Mouse (Mus musculus): ENCODE results near the gene Kcnk7. TPM values are rescaled to one million over a fixed set of nuclear protein-coding genes. Genes with fewer than 3 reads are reported as not detected.

Gene Kcnk7
- total RNA-seq, 2 experiments from 2014 or later, result not detected

DNA sequence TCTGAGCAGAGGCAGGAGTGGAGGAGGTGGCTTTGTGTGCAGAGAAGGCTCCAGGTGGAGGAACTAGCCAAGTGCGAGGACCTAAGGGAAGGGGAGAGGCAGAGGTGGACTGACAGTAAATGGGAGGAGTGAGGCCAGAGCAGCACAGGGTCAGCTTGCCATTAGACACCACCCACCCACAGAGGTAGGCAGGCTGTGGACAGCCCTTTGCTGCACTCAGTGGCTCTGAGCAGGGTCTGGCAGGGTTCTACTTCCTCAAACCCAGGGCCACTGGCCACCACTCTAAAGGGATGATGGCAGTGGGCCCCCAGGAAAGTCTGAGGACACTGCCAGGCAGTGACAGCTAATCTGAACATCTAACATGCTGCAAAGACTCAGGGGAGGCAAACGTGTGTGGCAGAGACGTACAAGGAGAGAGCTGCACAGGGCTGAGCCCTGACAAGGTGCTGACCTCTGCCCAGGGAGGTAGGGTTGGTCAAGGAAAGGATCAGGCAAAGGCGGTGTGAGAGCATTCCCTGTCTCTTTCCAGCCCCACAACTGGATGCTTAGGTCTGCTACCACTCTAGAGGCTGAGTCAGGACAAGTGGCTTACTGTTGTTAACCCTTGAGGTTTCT is 19.9 kb downstream of the Kcnk7 start:
- DNase-seq (ENCODE audit: extremely low spot score in 1 of 2, low spot score in 1 of 2), result no peak

- no peak for DNase-seq (ENCODE audit: extremely low spot score in 1 of 2, low spot score in 1 of 2)
Observed at GRCm38 (mm10) chr19:5724549-5724941, 20.4 kb downstream of the Kcnk7 start.

DNA sequence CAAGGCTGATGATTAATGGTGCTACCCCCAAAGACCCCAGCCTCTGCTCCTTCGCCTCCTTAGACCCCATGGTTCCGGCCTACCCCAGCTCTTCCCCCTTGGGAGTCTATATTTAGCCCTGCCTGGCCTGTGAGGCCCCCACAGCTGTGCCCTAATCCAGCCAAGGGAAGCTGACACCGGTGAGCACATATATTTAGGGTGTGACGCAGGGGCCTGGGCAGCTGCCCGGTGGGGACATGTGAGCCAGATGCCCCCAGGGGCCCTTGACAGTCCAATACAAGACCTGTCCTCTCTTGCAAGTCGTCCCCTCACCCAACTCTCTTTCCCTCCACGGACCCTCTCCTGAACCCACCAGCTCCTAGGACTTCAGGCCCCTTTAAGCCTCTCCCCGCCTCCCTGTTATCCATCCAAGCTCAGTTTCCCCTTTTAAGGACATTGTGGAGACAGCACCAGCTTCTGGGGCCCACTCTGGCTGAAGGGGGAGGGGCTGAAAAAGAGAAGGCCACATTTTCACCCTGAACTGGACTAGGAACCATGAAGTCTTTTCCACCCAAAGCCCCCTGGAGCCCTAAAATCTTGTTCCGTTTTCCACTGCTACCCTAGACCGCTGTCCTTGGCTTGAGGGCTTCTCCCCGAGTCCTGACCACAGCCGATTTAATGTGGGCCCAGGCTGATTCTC is 21.0 kb downstream of the Kcnk7 start:
- DNase-seq (ENCODE audit: extremely low spot score in 1 of 2, low spot score in 1 of 2), result no peak

- DNase-seq (ENCODE audit: extremely low spot score in 1 of 2, low spot score in 1 of 2), result no peak
Observed at GRCm38 (mm10) chr19:5725767-5726515, 21.8 kb downstream of the Kcnk7 start, which contains the start of gene Ehbp1l1. TSS of gene Ehbp1l1 (minus strand) at chr19:5726317.

DNA sequence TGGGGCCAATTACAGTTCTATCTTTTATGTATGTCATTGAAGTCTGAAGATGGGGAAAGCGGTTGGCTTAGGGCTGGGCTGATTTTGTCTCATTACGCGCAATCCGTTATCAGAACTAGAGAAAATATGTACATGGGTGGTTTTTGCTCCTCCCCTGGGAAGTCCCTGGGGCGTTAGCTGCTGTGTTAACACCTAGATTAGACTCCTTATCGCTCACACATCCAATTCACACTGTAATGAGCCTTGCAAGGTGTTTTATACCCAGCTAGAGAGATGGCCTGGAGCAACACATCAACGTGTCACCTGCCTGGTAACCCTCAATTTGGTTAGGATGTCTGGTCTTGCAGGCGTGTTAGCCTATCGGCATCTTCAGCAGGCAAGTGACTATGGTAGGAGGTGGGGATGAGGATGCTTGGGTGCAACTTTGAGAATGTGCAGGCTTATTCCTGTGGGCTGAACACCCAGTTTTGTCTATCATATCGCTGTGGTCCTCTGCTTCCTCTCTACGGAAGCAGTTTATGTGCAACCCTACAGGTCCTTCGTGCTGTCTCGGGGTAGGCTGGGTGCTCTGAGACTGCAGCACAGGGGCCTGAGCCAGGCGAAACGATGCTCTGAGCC is 22.9 kb downstream of the Kcnk7 start:
- DNase-seq (ENCODE audit: extremely low spot score in 1 of 2, low spot score in 1 of 2), result no peak

- peak; percentile 88 to 98 for DNase-seq (ENCODE audit: extremely low spot score in 1 of 2, low spot score in 1 of 2)
Observed at GRCm38 (mm10) chr19:5727701-5728100, 23.5 kb downstream of the Kcnk7 start.

DNA sequence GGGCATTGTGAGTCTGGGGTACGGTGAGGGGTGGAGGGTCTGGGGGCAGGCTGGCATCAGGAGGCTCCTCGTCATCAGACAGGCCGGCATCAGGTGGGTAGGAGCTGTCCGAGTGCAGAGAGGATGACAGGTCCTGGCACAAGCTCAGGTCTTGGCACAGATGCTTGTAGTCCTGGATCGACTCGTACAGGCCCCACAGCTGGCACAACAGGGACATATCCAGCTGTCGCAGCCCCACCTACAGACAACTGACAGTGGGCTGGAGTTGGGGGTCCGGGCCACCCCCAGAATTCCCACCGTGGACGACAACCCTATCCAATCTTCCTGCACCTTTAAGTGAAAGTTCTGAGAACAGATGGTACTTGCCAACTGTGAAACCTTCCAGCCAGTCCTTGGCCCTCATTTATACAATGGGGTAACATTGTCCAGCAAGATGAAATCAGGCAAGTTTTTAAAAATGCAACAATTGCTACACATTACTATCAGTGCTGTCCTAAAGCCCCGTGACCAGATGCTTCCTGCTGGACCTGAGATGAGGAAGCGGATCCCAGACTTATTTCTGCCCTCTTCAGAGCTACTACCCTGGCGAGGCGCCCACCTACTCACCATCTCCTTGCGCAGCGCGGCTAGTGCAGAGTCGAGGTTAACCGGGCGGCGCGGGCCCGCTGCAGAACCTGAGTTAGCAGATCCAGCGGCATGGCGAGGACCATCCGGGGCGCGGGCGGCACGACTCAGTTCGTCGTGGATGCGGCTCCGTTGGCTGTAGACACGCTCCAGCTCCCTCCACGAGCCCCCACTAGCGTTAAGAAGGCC is 24.7 kb downstream of the Kcnk7 start:
- peak in 1 of 2 experiments; percentile 57 for DNase-seq (ENCODE audit: extremely low spot score in 1 of 2, low spot score in 1 of 2)

DNA sequence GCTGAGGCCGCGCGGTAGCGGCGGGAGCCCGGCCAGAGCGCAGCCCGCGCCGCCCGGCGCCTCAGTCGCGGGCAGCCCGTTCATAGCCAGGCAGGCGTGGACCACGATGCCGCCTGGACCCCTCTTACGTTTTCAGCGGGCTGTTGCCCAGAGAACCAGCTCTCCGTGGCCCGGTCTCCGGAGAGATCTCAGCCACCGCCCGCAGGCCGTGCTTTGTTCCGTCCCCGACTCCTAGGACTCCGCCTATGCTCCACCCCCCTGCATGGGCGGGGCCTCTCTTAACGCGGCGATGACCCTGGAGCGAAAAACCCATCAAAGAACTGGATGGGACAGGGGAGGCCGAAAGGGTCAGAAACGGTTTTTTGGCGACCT is 25.3 kb downstream of the Kcnk7 start, which contains the start of gene Fam89b:
Gene Fam89b (minus strand): TSS at position 210 of the 372 bp plus-strand sequence.
- peak; percentile 66 to 78 for DNase-seq (ENCODE audit: extremely low spot score in 1 of 2, low spot score in 1 of 2)

GRCm38 (mm10) chr19:5730314-5731186 is 26.4 kb downstream of the Kcnk7 start:
- DNase-seq (ENCODE audit: extremely low spot score in 1 of 2, low spot score in 1 of 2), result no peak

DNA sequence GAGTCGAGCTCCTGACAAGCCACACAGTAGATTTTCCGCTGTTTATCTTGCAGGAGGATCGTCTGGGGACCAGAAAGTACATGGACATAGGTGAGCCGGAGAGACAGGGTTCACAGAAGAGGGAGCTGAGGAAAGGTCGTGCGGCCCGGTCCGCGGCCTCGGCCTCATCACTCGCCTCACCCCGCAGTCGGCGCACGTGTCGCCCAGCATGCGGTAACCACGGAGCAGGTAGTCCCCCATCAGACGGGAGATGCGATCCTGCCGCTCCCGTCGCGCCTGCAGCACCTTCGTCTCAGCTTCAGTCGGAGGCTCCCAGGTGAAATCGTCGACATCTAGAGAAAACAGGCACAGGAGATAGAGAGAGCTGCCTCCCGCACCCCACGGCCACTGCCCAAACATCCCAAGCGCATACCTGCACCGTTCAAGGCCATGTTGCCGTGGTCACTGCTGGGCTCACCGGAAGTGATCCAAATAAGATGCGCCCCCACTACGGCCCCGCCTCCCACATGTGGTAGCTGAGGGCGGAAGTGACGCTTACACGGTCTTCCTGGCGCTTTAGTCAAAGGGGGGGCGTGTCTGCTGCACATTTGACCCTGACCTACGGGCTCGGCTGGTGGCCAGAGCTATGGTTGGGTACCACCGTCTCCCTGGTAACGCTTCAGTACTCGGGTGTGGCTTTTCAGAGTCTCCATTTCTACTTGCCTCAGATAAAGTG is 27.3 kb downstream of the Kcnk7 start:
- peak; percentile 80 to 85 for DNase-seq (ENCODE audit: extremely low spot score in 1 of 2, low spot score in 1 of 2)

- no peak for DNase-seq (ENCODE audit: extremely low spot score in 1 of 2, low spot score in 1 of 2)
Observed at GRCm38 (mm10) chr19:5734325-5734724, 30.2 kb downstream of the Kcnk7 start.

- DNase-seq (ENCODE audit: extremely low spot score in 1 of 2, low spot score in 1 of 2), result no peak
Observed at GRCm38 (mm10) chr19:5739446-5739845, 35.3 kb downstream of the Kcnk7 start.

DNA sequence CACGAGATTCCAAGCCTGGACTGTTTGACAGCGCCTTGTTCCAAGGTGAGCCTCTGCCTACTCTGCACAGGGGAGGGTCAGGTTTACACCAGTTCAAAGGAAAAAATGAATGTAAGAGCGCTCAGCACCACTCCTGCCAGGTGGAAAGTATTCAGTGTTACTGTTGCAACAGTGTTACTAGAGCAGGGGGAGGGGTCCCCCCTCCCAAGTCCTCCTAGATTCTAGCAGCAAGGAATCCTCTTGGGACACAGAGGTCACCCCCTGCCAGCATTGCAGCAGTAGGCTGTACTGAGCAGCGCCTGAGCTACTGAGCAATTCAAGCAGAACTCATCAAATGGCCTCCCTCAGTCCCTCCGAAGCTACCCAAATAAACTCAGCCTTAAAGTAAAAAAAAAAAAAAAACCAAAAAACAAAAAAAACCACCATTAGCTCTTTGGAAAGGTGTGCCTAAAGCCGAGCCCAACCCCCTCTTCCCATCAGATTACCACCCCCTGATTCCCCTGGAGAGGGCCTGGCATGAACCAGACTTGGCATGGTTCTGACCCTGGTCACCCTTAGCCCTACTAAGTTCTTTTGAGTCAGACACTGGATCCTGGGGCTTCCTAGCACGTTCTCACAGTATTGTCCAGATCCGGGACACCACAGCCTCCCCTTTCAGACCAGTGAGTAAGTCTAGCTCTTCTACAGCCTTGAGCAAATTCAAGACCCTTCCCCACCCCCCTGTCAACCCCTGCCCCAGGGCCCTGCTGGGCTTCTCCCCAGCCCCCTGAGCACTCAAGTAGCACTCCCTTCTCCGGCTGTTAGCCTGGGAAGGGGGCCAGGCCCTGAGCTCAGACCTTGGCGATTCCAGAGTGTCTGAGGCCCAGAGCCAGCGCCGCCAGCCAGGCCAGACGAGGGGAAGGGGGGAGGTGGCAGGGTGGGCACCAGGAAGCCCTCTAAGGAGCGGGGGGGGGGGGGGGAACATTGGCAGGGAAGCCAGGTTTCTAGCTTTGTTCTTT is 36.5 kb downstream of the Kcnk7 start, which contains the start of gene Ltbp3:
Gene Ltbp3 (plus strand): TSS at position 585 of the 998 bp plus-strand sequence.
- DNase-seq (ENCODE audit: extremely low spot score in 1 of 2, low spot score in 1 of 2), result no peak

DNA sequence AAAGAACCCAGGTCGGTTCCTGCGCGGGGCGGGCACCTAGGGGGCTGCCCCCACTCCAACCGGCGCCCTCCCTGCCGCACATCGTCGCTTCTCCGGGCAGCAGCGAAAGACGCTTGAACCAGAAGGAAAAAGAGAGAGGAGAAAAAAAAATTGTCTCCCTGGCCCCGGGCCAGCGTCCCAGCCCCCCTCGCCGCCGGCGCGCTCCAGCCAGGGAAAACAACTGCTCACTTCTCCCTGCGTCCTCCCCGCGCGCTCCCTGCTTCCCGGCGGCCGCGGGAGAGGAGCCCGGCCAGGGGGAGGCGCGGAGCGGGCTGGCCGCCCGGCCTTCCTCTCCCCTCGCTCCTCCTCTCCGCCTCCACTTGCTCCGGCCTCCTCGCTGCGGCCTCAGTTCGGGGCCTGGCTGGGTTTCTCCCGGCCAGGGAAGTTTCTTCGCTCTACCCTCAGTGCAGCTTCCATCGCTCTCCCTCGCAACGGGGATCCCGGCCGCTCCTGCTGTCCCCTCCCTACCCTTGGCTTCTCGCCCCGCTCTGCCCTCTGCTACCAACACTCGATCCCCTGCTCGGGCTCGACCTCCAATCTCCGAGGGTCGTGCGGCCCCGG is 37.6 kb downstream of the Kcnk7 start:
- peak; percentile 64 for DNase-seq (ENCODE audit: extremely low spot score in 1 of 2, low spot score in 1 of 2)

DNA sequence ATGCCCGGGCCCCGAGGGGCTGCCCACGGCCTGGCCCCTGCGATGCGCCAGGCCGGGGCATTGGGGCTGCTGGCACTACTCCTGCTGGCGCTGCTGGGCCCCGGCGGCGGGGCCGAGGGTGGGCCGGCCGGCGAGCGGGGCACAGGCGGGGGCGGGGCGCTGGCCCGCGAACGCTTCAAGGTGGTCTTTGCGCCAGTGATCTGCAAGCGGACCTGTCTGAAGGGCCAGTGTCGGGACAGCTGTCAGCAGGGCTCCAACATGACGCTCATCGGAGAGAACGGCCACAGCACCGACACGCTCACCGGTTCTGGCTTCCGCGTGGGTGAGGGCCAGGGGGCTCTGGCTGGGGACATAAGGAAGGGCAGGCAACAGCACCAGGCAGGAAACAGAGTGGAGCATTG is 38.1 kb downstream of the Kcnk7 start:
- no peak for DNase-seq (ENCODE audit: extremely low spot score in 1 of 2, low spot score in 1 of 2)

DNA sequence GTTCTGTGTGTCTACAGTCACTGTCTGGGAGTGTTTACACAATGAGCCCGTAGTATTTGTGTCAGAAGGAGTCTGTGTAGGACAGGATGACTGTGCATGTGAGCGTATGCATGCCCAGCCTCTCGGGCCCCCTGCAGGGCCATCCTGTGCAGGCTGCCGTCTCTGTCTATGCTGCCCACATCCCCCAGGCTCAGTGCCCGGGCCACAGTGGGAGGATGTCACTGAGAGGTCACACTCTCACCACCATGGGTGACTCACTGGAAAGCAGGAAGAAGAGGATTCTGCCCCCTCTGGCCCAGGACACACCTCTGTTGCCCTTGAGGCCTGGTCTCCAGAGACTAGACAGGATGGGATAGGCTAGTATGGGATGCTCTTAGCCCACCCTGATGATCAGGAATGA is 39.4 kb downstream of the Kcnk7 start:
- DNase-seq (ENCODE audit: extremely low spot score in 1 of 2, low spot score in 1 of 2), result no peak

Data from layer of hippocampus, postnatal 25 days (tissue).